Mouse (Mus musculus) brain, adult 10 weeks (tissue): ENCODE measurements around the gene Vmn1r236. TPM values are rescaled to one million over a fixed set of nuclear protein-coding genes. Genes with fewer than 3 reads are reported as not detected.

Source experiments
- polyA plus RNA-seq: library from polyadenylated mRNA; stranded (reverse); fragments of 350-450 nt; fragmentation: Illumina TruSeq; extraction: RNeasy Lipid Tissue Mini Kit (QIAGEN cat#74804); gene quantifications from one replicate; pipeline ENCODE4 v1.2.3, GENCODE M21; 2015; ENCODE audit warnings: low read depth, low replicate concordance

The Vmn1r236 gene
- not detected for polyA plus RNA-seq

DNA sequence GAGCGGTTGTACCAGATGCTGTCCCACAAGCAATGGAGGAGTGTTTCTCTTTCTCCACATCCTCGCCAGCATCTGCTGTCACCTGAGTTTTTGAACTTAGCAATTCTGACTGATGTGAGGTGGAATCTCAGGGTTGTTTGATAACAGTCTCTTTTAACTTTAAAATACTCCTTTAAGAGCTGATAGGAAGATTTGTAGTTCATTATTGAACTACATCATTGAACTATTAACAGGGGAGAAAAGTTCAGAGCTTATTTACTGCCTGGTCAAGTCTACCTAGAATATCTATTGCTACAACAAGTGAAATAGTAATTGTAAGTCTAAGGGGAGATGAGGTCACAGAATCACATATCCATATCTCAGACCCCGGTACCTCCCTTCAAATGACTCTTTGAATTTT, at the start of gene Vmn1r236:
Vmn1r236 (plus strand) TSS at position 301 of the 400 bp plus-strand sequence.

DNA sequence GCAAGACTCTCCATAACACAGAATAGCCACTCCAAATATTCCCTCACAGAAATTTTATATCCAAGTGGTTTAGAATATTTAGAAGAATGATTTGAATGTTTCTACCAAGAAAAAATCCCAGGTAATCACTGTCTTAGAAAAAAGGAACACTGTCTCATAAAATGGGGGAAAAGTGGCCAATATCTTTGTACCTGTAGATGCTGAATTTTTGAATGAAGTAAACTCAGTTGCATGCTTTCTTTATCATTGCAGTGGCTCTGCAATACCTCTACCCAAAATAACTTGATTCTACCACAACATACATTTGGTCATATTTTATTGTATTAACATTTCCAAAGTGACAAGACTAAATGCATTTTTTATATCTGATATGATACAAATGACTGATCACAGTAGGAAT, 26.6 kb upstream of the Vmn1r236 start, which contains the start of gene Vmn1r235:
Vmn1r235 (plus strand) TSS at position 301 of the 400 bp plus-strand sequence.

DNA sequence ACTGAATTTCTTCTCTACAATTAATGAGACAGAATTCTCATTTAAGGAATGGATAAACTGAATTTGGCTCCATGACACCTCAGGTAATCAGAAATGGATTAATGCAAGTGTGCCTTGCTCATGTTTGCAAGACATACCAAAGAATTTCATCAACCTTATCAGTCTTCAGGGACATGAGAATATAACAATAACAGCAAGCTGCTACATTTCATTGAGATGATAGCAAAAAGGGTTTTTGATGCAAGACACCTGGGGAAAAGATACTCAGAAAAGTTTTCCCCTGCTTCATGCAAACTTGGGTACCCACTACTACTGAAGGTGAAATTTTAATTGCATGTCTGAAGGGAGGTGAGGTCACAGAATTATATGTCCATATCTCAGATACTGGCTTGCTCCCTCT, 28.8 kb downstream of the Vmn1r236 start, which contains the start of gene Vmn1r237:
Vmn1r237 (plus strand) TSS at position 301 of the 400 bp plus-strand sequence.

Other genes with a start within 250 kb of the Vmn1r236 start
- gene Vmn1r234, start 56.9 kb upstream of the Vmn1r236 start, polyA plus RNA-seq, result not detected
- gene Vmn1r235, start 26.5 kb upstream of the Vmn1r236 start, polyA plus RNA-seq, result not detected
- not detected for gene Vmn1r237, start 28.9 kb downstream of the Vmn1r236 start, polyA plus RNA-seq
- 3.1 TPM for gene Zfp677, start 100.8 kb downstream of the Vmn1r236 start, polyA plus RNA-seq
- gene Zfp54, start 140.3 kb downstream of the Vmn1r236 start, polyA plus RNA-seq, result 3.0 TPM
- gene Zfp51, start 167.4 kb downstream of the Vmn1r236 start, polyA plus RNA-seq, result 5.8 TPM
- gene Zfp53, start 206.1 kb downstream of the Vmn1r236 start, polyA plus RNA-seq, result 5.0 TPM